Mouse (Mus musculus) stomach, embryonic 16.5 days (tissue): ENCODE results near the gene Cdh24. TPM values are rescaled to one million over a fixed set of nuclear protein-coding genes. Genes with fewer than 3 reads are reported as not detected.

ENCODE experiments used
- ATAC-seq: fragments of 200-750 bp; cut with Nextera tagmentation; 2 replicates; pipeline ENCODE4 v1.8.0; 2017; ENCODE audit warnings: moderate number of reproducible peaks, moderate TSS enrichment; ENCODE audit not compliant: insufficient read depth, low FRiP score
- H3K27ac ChIP-seq: fragments of 300-500 bp; sonication (generic); 2 replicates; pipeline ENCODE4 v1.5.1; 2014; ENCODE audit warnings: low read length
- H3K27me3 ChIP-seq: fragments of 300-500 bp; sonication (generic); 2 replicates; pipeline ENCODE4 v1.6.1; 2014; ENCODE audit warnings: low read length, control low read depth, mixed read lengths; ENCODE audit not compliant: control insufficient read depth, insufficient read depth
- H3K36me3 ChIP-seq: fragments of 300-500 bp; sonication (generic); 2 replicates; pipeline ENCODE4 v1.6.1; 2014; ENCODE audit warnings: low read length; ENCODE audit not compliant: control insufficient read depth, insufficient read depth
- H3K4me1 ChIP-seq: fragments of 300-500 bp; sonication (generic); 2 replicates; pipeline ENCODE4 v1.6.1; 2014; ENCODE audit warnings: low read length, control low read depth, mixed read lengths; ENCODE audit not compliant: control insufficient read depth, insufficient read depth
- H3K4me2 ChIP-seq: fragments of 300-500 bp; sonication (generic); 2 replicates; pipeline ENCODE4 v1.6.1; 2014; ENCODE audit warnings: low read depth, low read length, mixed read lengths
- H3K4me3 ChIP-seq: fragments of 300-500 bp; sonication (generic); replicated peaks from 2 replicates; pipeline ENCODE4 v1.5.1; 2014; ENCODE audit warnings: mild to moderate bottlenecking, low read length
- H3K9ac ChIP-seq: fragments of 300-500 bp; sonication (generic); 2 replicates; pipeline ENCODE4 v1.6.1; 2014; ENCODE audit warnings: low read length
- H3K9me3 ChIP-seq: fragments of 300-500 bp; sonication (generic); replicated peaks from 2 replicates; pipeline ENCODE4 v1.6.1; 2016; ENCODE audit warnings: low read length, control low read depth; ENCODE audit not compliant: control insufficient read depth
- WGBS: fragments of 180-500 bp; shearing (Covaris S2); extraction: QIAGEN DNeasy Blood & Tissue Kit; methylation state at CpG from one replicate; pipeline ENCODE4 v1.1.7; 2014; 5-methylcytosine and 5-hydroxymethylcytosine counted together
- polyA plus RNA-seq: library from polyadenylated mRNA; unstranded; fragments of >200 nt; fragmentation: Nextera tagmentation; extraction: Ambion mirVana; gene quantifications from 2 replicates; pipeline ENCODE4 v1.2.1, GENCODE M21; 2015

Cdh24 gene
- polyA plus RNA-seq, 1 experiment from 2014 or later: 2.2 TPM

DNA sequence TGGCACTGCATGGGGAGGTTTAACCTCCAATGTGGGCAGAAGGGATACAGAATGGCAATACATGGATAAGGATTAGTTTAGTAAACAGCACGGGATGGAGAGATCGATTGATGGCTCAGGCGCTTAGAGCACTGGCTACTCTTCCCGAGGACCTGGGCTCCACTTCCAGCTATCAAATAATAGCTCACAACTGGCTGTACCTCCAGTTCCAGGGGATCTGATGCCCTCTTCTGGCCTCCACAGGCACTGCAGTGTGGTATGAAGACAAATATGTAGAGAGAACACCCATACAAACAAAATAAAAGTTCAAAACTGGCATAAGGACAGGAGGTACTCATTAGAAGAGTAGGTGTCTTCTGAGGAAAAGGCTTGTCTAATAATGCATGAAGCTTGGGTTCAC is 28.2 kb upstream of the Cdh24 start:
- Histone ChIP-seq H3K4me1 (no peaks in the 10 kb centered on the region), H3K36me3 (peaks cover 27% of the 10 kb centered on the region), H3K9me3 (no peaks in the 10 kb centered on the region), H3K4me3 (no peak overlapping the region), H3K9ac (no peak overlapping the region), H3K27ac (no peak overlapping the region), H3K27me3 (no peaks in the 10 kb centered on the region), H3K4me2 (no peak overlapping the region)
- WGBS: 79% methylated on average over 4 of the region's 4 CpGs
- no peak for ATAC-seq

DNA sequence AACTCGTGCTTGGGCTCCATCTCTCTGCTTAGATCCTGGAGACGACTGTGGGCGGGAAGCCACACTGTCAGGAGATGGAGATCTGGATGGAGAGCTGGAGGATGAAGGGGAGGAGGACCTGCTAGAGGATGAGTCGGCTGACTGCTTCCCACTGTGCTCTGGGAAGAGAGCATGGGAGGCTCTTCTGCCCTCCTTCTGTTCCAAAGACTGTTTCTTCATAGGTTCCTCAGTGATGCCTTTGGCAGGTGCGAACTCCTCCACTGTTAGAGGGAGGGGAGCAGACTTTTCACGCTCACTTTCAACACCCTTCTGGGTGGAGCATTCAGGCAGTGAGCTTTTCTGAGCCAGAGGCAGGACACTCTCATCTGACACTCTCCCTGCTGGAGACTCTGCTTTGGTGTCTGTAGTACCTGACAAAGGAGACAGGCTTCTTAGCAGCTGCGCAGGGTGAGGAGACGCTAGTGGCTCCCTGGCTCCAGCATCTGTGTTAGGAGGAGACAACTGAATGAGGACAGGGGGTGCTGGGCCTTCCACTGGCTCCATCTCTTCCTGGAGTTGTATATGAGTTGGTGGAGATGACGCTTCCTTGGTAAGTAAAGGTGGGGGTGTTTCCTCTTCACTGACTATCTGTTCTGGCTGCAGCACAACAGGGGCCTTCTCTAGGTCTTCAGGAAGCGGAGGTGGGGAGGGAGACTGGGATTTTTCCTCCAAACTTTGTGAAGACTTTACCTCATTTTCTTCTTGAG is 23.5 kb upstream of the Cdh24 start:
- Histone ChIP-seq H3K4me2 (no peak overlapping the region), H3K9ac (no peak overlapping the region), H3K36me3 (peaks cover 47% of the 10 kb centered on the region), H3K27me3 (no peaks in the 10 kb centered on the region), H3K4me3 (no peak overlapping the region), H3K4me1 (no peaks in the 10 kb centered on the region), H3K27ac (no peak overlapping the region), H3K9me3 (no peaks in the 10 kb centered on the region)
- no peak for ATAC-seq
- WGBS: 92% methylated on average over 10 of the region's 10 CpGs

DNA sequence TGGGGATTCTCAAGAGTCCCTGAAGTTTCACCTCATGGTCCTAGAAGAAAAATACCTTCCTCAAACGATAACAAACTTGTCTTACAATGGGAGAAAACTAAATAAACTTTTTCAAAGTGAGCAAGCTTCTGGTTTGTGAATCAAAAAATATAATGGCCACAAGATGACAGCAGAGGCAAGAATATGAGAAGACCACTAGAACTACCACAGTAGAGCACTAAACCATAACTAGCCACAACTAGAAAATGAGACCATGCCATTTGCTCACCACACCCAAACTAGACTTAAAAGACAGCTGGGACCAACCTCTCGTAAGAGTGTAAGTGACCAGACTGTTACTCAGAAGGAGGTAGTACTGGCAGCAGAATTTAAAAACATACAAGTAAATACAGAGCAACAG is 18.8 kb upstream of the Cdh24 start:
- 92% methylated on average over 2 of the region's 2 CpGs for WGBS
- no peaks in the 10 kb centered on the region for H3K9me3 ChIP-seq
- no peak overlapping the region for H3K9ac ChIP-seq
- H3K27ac ChIP-seq: no peak overlapping the region
- H3K27me3 ChIP-seq: no peaks in the 10 kb centered on the region
- no peaks in the 10 kb centered on the region for H3K4me1 ChIP-seq
- peaks cover 46% of the 10 kb centered on the region for H3K36me3 ChIP-seq
- H3K4me2 ChIP-seq: no peak overlapping the region
- no peak overlapping the region for H3K4me3 ChIP-seq
- no peak for ATAC-seq

DNA sequence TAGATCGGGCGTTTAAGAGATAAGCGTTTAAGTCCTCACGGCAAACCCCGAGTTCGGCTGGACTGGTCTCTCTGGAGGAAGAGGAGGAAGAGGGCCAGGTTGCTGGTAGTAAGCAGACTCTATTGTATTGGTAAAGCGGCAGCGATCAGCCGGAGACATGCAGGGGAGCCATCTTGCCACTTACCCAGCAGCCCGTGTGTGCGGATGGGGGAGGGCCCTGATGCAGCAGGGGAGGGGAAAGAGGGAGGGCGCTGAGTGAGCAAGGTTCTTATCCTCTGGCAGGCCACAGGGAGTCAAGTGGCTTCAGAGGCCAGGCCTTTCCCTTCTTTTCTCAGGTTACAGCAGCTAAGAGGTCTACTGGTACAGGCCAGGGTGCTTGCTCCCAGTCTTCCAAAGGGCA is 12.3 kb upstream of the Cdh24 start:
- Histone ChIP-seq H3K36me3 (peaks cover 31% of the 10 kb centered on the region), H3K27ac (peak overlapping the region; percentile 68), H3K4me2 (peak overlapping the region; percentile 75), H3K4me3 (peak overlapping the region; percentile 64), H3K9ac (peak overlapping the region; percentile 80), H3K27me3 (no peaks in the 10 kb centered on the region), H3K4me1 (peaks cover 6% of the 10 kb centered on the region; the same call in 1 of the 2 replicates), H3K9me3 (no peaks in the 10 kb centered on the region)
- 0% methylated on average over 12 of the region's 12 CpGs for WGBS
- peak; percentile 87 for ATAC-seq

DNA sequence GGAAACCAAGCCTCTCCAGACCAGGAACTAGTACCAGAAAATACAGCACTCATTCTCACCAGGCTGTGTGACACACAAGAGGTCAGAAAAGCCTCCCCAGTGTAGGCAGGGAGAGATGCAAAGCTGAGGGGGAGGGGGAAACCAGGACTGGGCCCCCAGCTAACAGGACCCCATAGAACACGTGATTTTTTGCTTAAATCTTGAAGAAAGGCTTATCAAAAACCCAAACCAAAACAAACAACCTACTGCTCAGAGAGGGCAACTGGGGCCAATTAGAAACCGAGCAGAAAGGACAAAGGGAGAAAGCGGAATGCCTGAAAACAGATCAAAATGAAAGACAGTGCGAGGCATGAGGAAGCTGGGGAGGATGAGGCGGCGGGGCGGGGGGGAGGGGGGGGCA is 11.6 kb upstream of the Cdh24 start:
- Histone ChIP-seq H3K4me1 (peaks cover 6% of the 10 kb centered on the region; the same call in 1 of the 2 replicates), H3K27me3 (no peaks in the 10 kb centered on the region), H3K4me3 (peak overlapping the region; percentile 64), H3K9ac (peak overlapping the region; percentile 80), H3K27ac (peak overlapping the region; percentile 68), H3K4me2 (peak overlapping the region; percentile 75), H3K36me3 (peaks cover 33% of the 10 kb centered on the region), H3K9me3 (no peaks in the 10 kb centered on the region)
- ATAC-seq: no peak
- under 1% methylated on average over 7 of the region's 7 CpGs for WGBS

DNA sequence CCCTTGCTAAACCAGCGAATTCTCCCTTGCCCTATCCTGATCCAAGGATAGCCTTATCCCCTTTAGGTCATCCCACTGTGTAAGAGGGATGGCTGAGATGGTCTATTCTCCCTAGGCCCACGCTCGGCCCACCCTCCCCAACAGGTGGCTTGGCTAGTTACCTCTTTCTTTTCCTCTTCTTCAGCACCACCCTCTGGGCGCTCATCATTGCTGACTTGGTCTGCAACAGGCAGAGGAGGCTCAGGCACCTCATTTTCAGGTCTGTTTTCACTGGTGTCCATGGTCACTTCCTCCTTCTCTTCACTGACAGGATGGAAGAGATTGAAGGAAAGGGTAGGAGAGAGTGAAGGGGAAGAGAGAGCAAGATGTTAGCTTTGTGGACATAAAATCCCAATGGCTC is 10.4 kb upstream of the Cdh24 start:
- no peak overlapping the region for H3K4me2 ChIP-seq
- H3K36me3 ChIP-seq: peaks cover 30% of the 10 kb centered on the region
- H3K9ac ChIP-seq: no peak overlapping the region
- H3K27me3 ChIP-seq: no peaks in the 10 kb centered on the region
- WGBS: 77% methylated on average over 4 of the region's 4 CpGs
- H3K9me3 ChIP-seq: no peaks in the 10 kb centered on the region
- peaks cover 6% of the 10 kb centered on the region; the same call in 1 of the 2 replicates for H3K4me1 ChIP-seq
- 0 out of 2 replicates have a peak overlapping the region, but pooled peaks have one; percentile 7 for H3K27ac ChIP-seq
- H3K4me3 ChIP-seq: no peak overlapping the region
- ATAC-seq: no peak

DNA sequence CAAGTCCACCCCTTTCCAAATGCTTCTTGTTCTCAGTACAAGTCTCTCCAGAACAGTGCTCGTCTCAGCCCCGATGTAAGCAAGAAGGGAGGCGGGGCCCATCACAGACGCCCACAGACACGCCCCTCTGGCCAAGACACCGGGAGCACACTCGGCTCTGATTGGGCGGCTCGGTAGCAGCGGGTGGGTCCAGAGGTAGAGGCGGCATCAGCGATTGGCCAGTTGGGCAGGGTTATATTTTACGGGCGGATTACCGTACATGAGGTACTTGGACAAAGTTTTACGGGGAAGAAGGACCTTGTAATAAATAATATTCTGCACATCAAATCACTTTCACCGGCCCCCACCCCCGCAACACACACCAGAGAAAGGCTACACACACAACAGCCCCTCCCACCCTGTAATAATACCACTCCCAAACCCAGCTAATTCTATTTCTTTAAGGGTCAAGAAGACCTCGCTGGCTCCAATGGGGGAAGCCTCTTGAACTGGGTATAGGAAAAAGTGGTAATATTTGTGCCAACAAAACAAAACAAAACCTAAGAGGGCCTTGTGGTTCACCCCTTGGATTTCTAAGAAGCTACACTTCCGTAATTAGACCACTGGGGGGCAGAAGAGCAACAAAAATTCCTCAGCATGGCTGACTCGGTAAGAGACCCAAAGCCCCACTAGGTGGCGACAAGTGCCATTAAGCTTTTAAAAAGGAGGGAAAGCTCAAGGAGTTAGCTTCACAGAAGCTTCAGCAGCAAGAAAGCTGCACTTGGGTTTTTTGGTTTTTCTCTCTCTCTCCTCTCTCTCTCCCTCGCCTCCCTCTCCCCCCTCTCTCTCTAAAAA is 9.7 kb upstream of the Cdh24 start:
- Histone ChIP-seq H3K4me2 (no peak overlapping the region), H3K9me3 (no peaks in the 10 kb centered on the region), H3K36me3 (peaks cover 32% of the 10 kb centered on the region), H3K27me3 (no peaks in the 10 kb centered on the region), H3K9ac (no peak overlapping the region), H3K27ac (no peak overlapping the region), H3K4me1 (peaks cover 6% of the 10 kb centered on the region; the same call in 1 of the 2 replicates), H3K4me3 (no peak overlapping the region)
- peak; percentile 54; the same call in 1 of the 2 replicates for ATAC-seq
- 59% methylated on average over 23 of the region's 23 CpGs for WGBS

DNA sequence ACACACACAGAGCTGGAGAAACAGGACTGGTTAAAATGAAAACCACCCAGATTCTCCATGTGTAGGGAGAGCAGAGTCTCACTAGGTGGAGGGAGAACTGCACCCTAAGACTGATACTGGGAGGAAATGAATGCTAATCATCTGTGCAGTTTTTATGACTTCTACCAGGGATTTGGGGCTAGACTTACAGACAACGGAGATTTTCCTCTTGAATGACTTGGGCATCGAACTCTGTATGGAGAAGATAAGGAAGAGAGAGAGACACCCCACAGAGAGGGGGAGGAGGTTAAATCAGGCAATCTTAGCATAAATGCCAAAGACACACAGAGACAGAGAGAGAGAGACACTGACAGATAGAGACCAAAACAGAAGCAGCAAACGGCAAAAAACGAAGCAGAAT is 6.7 kb upstream of the Cdh24 start:
- no peak for ATAC-seq
- Histone ChIP-seq H3K4me1 (peaks cover 6% of the 10 kb centered on the region; the same call in 1 of the 2 replicates), H3K9me3 (no peaks in the 10 kb centered on the region), H3K27ac (no peak overlapping the region), H3K4me3 (no peak overlapping the region), H3K4me2 (no peak overlapping the region), H3K27me3 (no peaks in the 10 kb centered on the region), H3K9ac (no peak overlapping the region), H3K36me3 (peaks cover 48% of the 10 kb centered on the region)
- 84% methylated on average over 4 of the region's 4 CpGs for WGBS
